Mouse (Mus musculus): ENCODE measurements around the gene Sstr2. TPM values are rescaled to one million over a fixed set of nuclear protein-coding genes. Genes with fewer than 3 reads are reported as not detected.

Gene Sstr2
- not detected for total RNA-seq (2021)
- long read RNA-seq, experiment 1, partial matches to known transcripts: 0 of 1 reads
- long read RNA-seq, experiment 1, other reads (novel, unspliced or antisense): 0 of 1 reads
- long read RNA-seq, experiment 2: 0 reads

GRCm38 (mm10) chr11:113618672-113619419 lies at the start of gene Sstr2:
Sstr2 (plus strand) TSS chr11:113619342.
- intact Hi-C loops (cut with DNase I): loop anchor here (2.0 to 10.0 kb wide), 2 partner anchors 114 to 324 kb away; no protein-coding TSS in a partner anchor
- DNase-seq: peak; percentile 14 to 21

GRCm38 (mm10) chr11:113571616-113572015 lies 47.5 kb upstream of the Sstr2 start:
- intact Hi-C loops (cut with DNase I): no loop called here
- DNase-seq: no peak

GRCm38 (mm10) chr11:113572641-113573040 lies 46.5 kb upstream of the Sstr2 start:
- intact Hi-C loops (cut with DNase I): no loop called here
- no peak for DNase-seq

DNA sequence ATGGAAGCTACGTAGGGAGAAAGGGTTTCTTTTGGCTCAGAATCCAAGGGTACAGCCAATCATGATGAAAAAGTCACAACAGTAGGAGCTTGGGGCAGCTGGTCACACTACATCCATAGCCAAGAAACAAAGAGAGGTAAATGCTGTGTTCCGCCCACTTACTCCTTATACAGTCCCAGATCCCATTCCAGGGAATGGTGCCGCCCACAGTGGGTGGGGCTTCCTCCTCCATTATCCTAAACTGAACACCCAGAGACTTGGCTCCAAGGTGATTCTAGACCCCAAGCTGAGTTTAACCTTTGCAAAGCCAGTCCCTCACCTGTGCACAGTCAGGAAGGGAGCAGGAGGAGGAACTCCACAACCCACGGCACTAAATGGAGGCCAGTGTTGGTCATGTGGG lies 41.9 kb upstream of the Sstr2 start:
- no peak for DNase-seq
- intact Hi-C loops (cut with DNase I): no loop called here

DNA sequence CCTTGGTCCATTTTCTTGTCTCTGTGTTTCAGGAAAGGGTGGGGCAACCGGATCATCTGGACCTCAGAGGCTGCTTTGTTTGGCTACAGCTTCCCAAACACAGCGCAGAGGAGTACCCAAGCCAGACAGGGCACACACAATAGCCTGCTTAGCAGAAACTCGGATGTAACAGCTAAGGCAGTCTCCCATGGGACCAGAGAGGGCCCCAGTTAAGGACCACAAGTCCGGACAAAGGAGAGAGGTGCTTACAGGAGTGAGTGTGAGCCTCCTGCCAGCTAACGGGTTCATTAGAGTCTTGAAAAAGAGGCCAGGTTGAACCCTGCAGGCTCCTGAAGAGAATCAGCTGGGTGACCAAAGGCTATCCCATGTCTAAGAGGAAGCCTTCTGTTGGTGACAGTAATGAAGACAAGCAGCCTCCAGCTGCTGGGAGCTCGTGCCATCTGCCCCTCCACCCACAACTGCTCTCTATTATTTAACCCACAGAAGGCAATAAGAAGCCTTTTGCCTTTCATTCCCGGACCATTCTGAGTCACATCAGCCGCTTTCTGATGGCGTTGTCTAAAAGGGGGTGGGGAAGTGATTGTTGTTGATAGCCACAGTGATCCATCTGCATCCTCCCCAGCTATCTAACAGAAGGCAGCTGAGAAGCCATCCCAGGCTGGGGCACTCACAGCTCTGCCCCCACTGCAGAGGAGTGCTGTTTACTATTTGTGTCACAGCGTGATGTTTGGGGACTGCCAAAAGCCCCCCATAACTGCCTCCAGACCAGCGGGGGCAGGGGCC lies 35.1 kb upstream of the Sstr2 start:
- no peak for DNase-seq
- intact Hi-C loops (cut with DNase I): no loop called here

GRCm38 (mm10) chr11:113586423-113586822 lies 32.7 kb upstream of the Sstr2 start:
- intact Hi-C loops (cut with DNase I): no loop called here
- DNase-seq: no peak

DNA sequence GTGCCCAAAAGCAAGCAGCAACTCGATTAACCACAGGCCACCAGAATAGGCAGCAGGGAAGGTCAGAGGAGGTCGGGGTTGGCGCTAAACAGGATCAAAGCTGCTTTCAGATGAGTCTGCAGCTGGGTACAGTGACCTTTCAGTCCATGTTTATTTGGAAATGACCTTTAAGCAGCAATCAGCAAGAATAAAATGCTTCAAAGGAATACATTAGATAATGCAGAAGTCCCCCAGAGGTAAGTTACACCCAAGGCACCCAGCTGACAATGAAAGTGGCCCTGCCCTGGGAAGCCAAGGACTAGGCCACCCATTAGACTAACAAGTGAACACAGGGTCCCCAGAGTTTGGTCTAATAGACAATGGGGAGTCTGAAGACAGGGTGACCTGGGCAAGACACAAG lies 30.2 kb upstream of the Sstr2 start:
- intact Hi-C loops (cut with DNase I): no loop called here
- DNase-seq: no peak

DNA sequence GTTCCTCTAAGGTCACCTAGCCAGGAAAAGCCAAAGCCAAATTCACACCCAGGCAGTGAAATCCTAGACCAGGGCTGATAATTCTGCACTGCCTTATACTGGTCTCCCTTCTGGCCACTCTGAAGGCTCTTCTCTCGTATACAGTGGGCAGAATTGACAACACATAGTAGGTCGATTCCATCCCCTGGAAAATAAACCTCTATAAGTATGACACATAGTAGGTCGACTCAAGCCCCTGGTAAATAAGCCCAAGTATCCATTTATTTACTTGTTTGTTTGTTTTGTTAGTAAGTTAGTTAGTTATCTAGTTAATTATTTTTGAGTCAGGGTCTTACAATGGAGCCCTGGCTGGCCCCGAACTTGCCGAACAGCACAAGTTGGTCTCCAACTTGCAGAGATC lies 24.0 kb upstream of the Sstr2 start:
- no peak for DNase-seq
- intact Hi-C loops (cut with DNase I): no loop called here

DNA sequence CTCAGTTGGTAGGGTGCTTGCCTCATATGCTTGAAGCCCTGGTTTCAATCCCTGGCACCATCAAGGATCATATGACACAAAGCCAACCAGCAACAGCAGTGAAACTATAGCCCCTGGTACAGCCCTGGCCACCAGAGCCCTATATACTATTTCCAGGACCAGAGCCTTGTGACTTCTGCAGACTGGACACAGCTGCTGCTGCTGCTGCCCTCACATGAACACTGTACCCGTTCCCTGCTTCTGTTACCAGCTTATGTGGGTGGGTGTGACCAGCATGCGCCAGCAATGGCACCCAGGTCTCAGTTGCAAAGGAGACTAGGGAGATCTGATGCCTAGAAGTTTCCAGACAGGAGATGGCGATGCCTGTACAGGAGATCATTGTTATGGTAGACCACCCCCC lies 21.5 kb upstream of the Sstr2 start:
- DNase-seq: no peak
- intact Hi-C loops (cut with DNase I): no loop called here

DNA sequence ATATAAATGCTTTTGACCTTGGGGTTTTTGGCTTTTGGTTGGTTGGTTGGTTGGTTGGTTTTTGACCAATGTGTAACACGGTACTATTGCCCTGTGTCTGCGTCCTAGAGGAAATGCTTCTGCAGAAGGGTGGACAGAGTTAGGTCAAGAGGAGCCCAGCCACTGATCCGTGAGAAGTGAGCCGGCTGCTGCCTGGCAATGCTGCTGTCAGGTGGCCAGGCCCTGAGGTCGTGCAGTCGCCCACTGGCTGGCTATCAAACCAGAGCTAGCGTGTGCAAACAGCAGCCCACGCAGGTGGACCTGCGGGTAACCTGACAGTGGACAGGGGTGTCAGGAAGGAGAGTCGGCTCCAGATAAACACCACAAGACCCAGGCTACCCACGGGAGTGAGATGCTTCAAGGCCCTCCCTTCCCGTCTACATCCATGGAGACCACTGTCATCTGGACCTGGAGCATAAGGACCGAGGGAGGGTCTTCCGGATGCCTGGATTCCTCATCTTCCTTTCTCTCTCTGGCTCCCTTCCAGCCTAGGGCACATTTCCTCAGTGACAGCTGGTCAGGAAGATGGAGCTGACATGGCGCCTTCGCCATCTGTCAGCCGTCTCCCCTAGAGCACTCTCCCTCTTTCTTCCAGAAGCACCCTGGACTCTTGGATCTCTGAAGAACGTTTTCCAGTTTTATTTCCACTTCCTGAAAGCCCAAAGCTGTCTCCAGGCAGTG lies 18.5 kb upstream of the Sstr2 start:
- intact Hi-C loops (cut with DNase I): no loop called here

GRCm38 (mm10) chr11:113601616-113602343 lies 17.4 kb upstream of the Sstr2 start:
- intact Hi-C loops (cut with DNase I): no loop called here
- no peak for DNase-seq

More for the DNA sequence above, 18.5 kb upstream of the Sstr2 start:
- no peak for DNase-seq

GRCm38 (mm10) chr11:113607556-113607955 lies 11.6 kb upstream of the Sstr2 start:
- intact Hi-C loops (cut with DNase I): no loop called here
- DNase-seq: no peak

GRCm38 (mm10) chr11:113609581-113609980 lies 9.6 kb upstream of the Sstr2 start:
- intact Hi-C loops (cut with DNase I): no loop called here
- DNase-seq: no peak

DNA sequence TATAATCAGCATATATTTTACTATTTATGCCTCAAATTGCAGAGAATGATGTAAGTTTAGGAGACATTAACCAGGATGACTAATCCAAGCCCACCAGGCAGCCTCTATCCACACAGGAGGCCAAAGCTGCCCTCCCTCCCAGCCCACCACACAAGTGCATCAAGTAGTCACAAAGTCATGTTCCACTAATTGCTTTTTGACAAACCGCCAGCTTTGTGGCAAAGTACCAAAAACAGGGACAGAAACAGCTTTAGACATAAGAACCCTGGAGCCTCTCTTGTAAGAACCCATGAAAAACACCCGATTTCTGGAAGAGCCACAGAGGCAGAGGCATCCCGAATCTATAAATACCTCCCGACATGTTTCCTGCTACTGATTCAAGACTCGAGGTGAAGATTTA lies 8.9 kb upstream of the Sstr2 start:
- intact Hi-C loops (cut with DNase I): loop anchor here (5.0 to 10.0 kb wide), 2 partner anchors 105 to 433 kb away; no protein-coding TSS in a partner anchor
- no peak for DNase-seq

- DNase-seq: no peak
- intact Hi-C loops (cut with DNase I): loop anchor here (5.0 to 10.0 kb wide), 2 partner anchors 106 to 434 kb away; no protein-coding TSS in a partner anchor
These were observed 8.0 kb upstream of the Sstr2 start for GRCm38 (mm10) chr11:113611112-113611646.

- intact Hi-C loops (cut with DNase I): loop anchor here (5.0 to 10.0 kb wide), 2 partner anchors 107 to 435 kb away; no protein-coding TSS in a partner anchor
- peak; percentile 29 to 40 for DNase-seq
These were observed 7.2 kb upstream of the Sstr2 start for GRCm38 (mm10) chr11:113611664-113612611.

- no peak for DNase-seq
- intact Hi-C loops (cut with DNase I): loop anchor here (5.0 to 10.0 kb wide), 2 partner anchors 110 to 437 kb away; no protein-coding TSS in a partner anchor
These were observed 4.7 kb upstream of the Sstr2 start for GRCm38 (mm10) chr11:113614476-113614875.

- DNase-seq: peak in 1 of 2 experiments; percentile 25
- intact Hi-C loops (cut with DNase I): loop anchor here (10.0 kb wide), 1 partner anchor 113 kb away; no protein-coding TSS in a partner anchor
These were observed 1.8 kb upstream of the Sstr2 start for GRCm38 (mm10) chr11:113617132-113617911.
